Mouse (Mus musculus): ENCODE measurements around the gene Atp2b2. TPM values are rescaled to one million over a fixed set of nuclear protein-coding genes. Genes with fewer than 3 reads are reported as not detected.

Atp2b2 gene
- polyA plus RNA-seq, 1 experiment, result 0.07 TPM

- TF ChIP-seq POLR2A (IDR thresholded peaks at IDR 0.05; ENCODE audit: low read depth, low read length) (no peak), CTCF (IDR thresholded peaks at IDR 0.05; ENCODE audit: extremely low read depth, insufficient read depth, insufficient read length, insufficient replicate concordance) (no peak)
- Histone ChIP-seq H3K27ac (ENCODE audit: insufficient read depth, low read length) (no peak overlapping the region), H3K4me3 (ENCODE audit: extremely low read depth, insufficient read depth, insufficient read length) (no peak overlapping the region), H3K36me3 (ENCODE audit: control insufficient read depth, insufficient read depth, low read length) (no peaks in the 10 kb centered on the region), H3K4me1 (ENCODE audit: control insufficient read depth, insufficient read depth, insufficient read length) (no peaks in the 10 kb centered on the region), H3K27me3 (ENCODE audit: control insufficient read depth, insufficient read depth, low read length) (no peaks in the 10 kb centered on the region)
- DNase-seq (ENCODE audit: low read depth in 1 of 2, low spot score in 2 of 2), result no peak
- 12% methylated on average over 3 of the region's 3 CpGs for WGBS
Observed at GRCm38 (mm10) chr6:113799915-113800314, 242.5 kb downstream of the Atp2b2 start.

GRCm38 (mm10) chr6:113799349-113799748 is 243.1 kb downstream of the Atp2b2 start:
- Histone ChIP-seq H3K27ac (ENCODE audit: insufficient read depth, low read length) (no peak overlapping the region), H3K4me1 (ENCODE audit: control insufficient read depth, insufficient read depth, insufficient read length) (no peaks in the 10 kb centered on the region), H3K4me3 (ENCODE audit: extremely low read depth, insufficient read depth, insufficient read length) (no peak overlapping the region), H3K27me3 (ENCODE audit: control insufficient read depth, insufficient read depth, low read length) (no peaks in the 10 kb centered on the region), H3K36me3 (ENCODE audit: control insufficient read depth, insufficient read depth, low read length) (no peaks in the 10 kb centered on the region)
- DNase-seq (ENCODE audit: low read depth in 1 of 2, low spot score in 2 of 2), result no peak
- TF ChIP-seq POLR2A (IDR thresholded peaks at IDR 0.05; ENCODE audit: low read depth, low read length) (no peak), CTCF (IDR thresholded peaks at IDR 0.05; ENCODE audit: extremely low read depth, insufficient read depth, insufficient read length, insufficient replicate concordance) (no peak)
- WGBS, result 87% methylated on average over 9 of the region's 9 CpGs

GRCm38 (mm10) chr6:113798921-113799320 is 243.5 kb downstream of the Atp2b2 start:
- no peak overlapping the region for H3K4me3 ChIP-seq (ENCODE audit: extremely low read depth, insufficient read depth, insufficient read length)
- no peak for DNase-seq (ENCODE audit: low read depth in 1 of 2, low spot score in 2 of 2)
- no peak for TF ChIP-seq POLR2A (IDR thresholded peaks at IDR 0.05; ENCODE audit: low read depth, low read length)
- TF ChIP-seq CTCF (IDR thresholded peaks at IDR 0.05; ENCODE audit: extremely low read depth, insufficient read depth, insufficient read length, insufficient replicate concordance), result no peak
- no peaks in the 10 kb centered on the region for H3K36me3 ChIP-seq (ENCODE audit: control insufficient read depth, insufficient read depth, low read length)
- no peak overlapping the region for H3K27ac ChIP-seq (ENCODE audit: insufficient read depth, low read length)
- no peaks in the 10 kb centered on the region for H3K27me3 ChIP-seq (ENCODE audit: control insufficient read depth, insufficient read depth, low read length)
- WGBS, result 61% methylated on average over 2 of the region's 2 CpGs
- no peaks in the 10 kb centered on the region for H3K4me1 ChIP-seq (ENCODE audit: control insufficient read depth, insufficient read depth, insufficient read length)

- WGBS, result 66% methylated on average over 4 of the region's 4 CpGs
- Histone ChIP-seq H3K27me3 (ENCODE audit: control insufficient read depth, insufficient read depth, low read length) (no peaks in the 10 kb centered on the region), H3K27ac (ENCODE audit: insufficient read depth, low read length) (no peak overlapping the region), H3K36me3 (ENCODE audit: control insufficient read depth, insufficient read depth, low read length) (no peaks in the 10 kb centered on the region), H3K4me1 (ENCODE audit: control insufficient read depth, insufficient read depth, insufficient read length) (no peaks in the 10 kb centered on the region), H3K4me3 (ENCODE audit: extremely low read depth, insufficient read depth, insufficient read length) (no peak overlapping the region)
- no peak for TF ChIP-seq POLR2A (IDR thresholded peaks at IDR 0.05; ENCODE audit: low read depth, low read length)
- no peak for DNase-seq (ENCODE audit: low read depth in 1 of 2, low spot score in 2 of 2)
Observed at GRCm38 (mm10) chr6:113795241-113795702, 247.1 kb downstream of the Atp2b2 start.

- Histone ChIP-seq H3K4me3 (ENCODE audit: extremely low read depth, insufficient read depth, insufficient read length) (no peak overlapping the region), H3K27ac (ENCODE audit: insufficient read depth, low read length) (no peak overlapping the region), H3K27me3 (ENCODE audit: control insufficient read depth, insufficient read depth, low read length) (no peaks in the 10 kb centered on the region), H3K4me1 (ENCODE audit: control insufficient read depth, insufficient read depth, insufficient read length) (no peaks in the 10 kb centered on the region), H3K36me3 (ENCODE audit: control insufficient read depth, insufficient read depth, low read length) (no peaks in the 10 kb centered on the region)
- TF ChIP-seq CTCF (IDR thresholded peaks at IDR 0.05; ENCODE audit: extremely low read depth, insufficient read depth, insufficient read length, insufficient replicate concordance), result no peak
- no peak for TF ChIP-seq POLR2A (IDR thresholded peaks at IDR 0.05; ENCODE audit: low read depth, low read length)
- 80% methylated on average over 5 of the region's 5 CpGs for WGBS
- DNase-seq (ENCODE audit: low read depth in 1 of 2, low spot score in 2 of 2), result no peak
Observed at GRCm38 (mm10) chr6:113792368-113792767, 250.0 kb downstream of the Atp2b2 start.

GRCm38 (mm10) chr6:113791012-113791411 is 251.4 kb downstream of the Atp2b2 start:
- WGBS, result 65% methylated on average over 8 of the region's 8 CpGs
- Histone ChIP-seq H3K36me3 (ENCODE audit: control insufficient read depth, insufficient read depth, low read length) (no peaks in the 10 kb centered on the region), H3K4me1 (ENCODE audit: control insufficient read depth, insufficient read depth, insufficient read length) (no peaks in the 10 kb centered on the region), H3K4me3 (ENCODE audit: extremely low read depth, insufficient read depth, insufficient read length) (no peak overlapping the region), H3K27ac (ENCODE audit: insufficient read depth, low read length) (no peak overlapping the region), H3K27me3 (ENCODE audit: control insufficient read depth, insufficient read depth, low read length) (no peaks in the 10 kb centered on the region)
- DNase-seq (ENCODE audit: low read depth in 1 of 2, low spot score in 2 of 2), result no peak
- no peak for TF ChIP-seq CTCF (IDR thresholded peaks at IDR 0.05; ENCODE audit: extremely low read depth, insufficient read depth, insufficient read length, insufficient replicate concordance)
- no peak for TF ChIP-seq POLR2A (IDR thresholded peaks at IDR 0.05; ENCODE audit: low read depth, low read length)

- Histone ChIP-seq H3K4me3 (ENCODE audit: extremely low read depth, insufficient read depth, insufficient read length) (no peak overlapping the region), H3K27me3 (ENCODE audit: control insufficient read depth, insufficient read depth, low read length) (no peaks in the 10 kb centered on the region), H3K27ac (ENCODE audit: insufficient read depth, low read length) (no peak overlapping the region), H3K4me1 (ENCODE audit: control insufficient read depth, insufficient read depth, insufficient read length) (no peaks in the 10 kb centered on the region), H3K36me3 (ENCODE audit: control insufficient read depth, insufficient read depth, low read length) (no peaks in the 10 kb centered on the region)
- DNase-seq (ENCODE audit: low read depth in 1 of 2, low spot score in 2 of 2), result no peak
- TF ChIP-seq POLR2A (IDR thresholded peaks at IDR 0.05; ENCODE audit: low read depth, low read length), result no peak
- no peak for TF ChIP-seq CTCF (IDR thresholded peaks at IDR 0.05; ENCODE audit: extremely low read depth, insufficient read depth, insufficient read length, insufficient replicate concordance)
- 36% methylated on average over 6 of the region's 6 CpGs for WGBS
Observed at GRCm38 (mm10) chr6:113787459-113787968, 254.9 kb downstream of the Atp2b2 start.
